Mouse (Mus musculus): ENCODE data around the gene Tm2d3.

The Tm2d3 gene

DNA sequence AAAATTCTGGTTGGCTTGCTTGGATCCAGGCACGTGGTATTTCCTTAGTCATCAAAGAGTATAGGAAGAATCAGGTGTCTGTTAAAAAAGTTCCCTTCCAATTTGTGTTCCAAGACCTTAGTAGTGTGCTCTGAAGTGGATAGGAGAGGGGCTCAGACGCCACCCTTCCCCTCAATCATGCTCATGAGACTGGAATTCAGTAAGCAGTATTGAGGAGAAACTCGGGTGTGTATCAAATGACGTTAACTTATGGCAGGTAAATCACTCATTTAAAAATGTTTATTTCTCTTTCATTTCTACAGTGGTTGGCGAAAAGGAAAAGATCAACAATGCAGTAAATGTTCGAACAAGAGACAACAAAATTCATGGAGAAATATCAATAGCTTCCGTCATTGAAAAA is at the start of gene Tm2d3:
Gene Tm2d3, plus strand, starts transcription at position 301 of the 400 bp plus-strand sequence.
- DNase-seq = no peak

- no peak for DNase-seq
These were observed 48.3 kb upstream of the Tm2d3 start for GRCm38 (mm10) chr7:65642371-65643304.

- peak; percentile 40 for DNase-seq
These were observed 47.0 kb upstream of the Tm2d3 start for GRCm38 (mm10) chr7:65643861-65644421.

DNA sequence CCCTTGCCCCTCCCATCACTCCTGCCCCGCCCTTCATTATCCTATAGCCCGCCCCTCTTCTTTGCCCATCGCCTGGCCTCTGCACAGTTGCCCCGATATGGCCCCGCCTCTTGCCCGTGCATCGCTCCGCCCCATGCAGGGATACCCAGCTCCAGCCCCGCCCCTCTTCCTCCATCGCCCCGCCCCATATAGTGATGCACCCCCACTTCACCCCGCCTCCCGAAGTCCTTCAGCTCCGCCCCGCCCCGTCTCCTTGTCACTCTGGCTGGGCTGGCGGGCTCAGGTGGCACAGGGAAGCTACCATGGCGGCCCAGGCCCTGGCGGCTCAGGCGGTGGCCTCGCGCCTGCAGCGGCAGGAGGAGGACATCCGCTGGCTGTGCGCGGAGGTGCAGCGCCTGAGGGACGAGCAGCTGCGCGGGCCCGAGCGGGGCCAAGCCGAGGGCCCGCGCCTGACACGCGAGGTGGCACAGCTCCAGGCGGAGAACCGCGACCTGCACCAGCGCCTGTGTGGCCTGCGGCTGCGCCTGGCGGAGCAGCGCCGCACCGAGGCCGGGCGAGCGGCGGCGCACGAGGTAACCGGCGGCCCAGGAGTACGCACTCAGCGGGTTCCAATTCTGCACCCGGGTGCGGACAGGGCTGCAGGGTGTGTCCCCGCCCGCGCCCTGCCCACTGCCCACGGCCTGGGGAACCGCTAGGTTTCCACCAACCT is 46.2 kb upstream of the Tm2d3 start, which contains the start of gene Tarsl2:
Gene Tarsl2, plus strand, starts transcription at position 256 of the 709 bp plus-strand sequence.
- peak; percentile 97 for DNase-seq

DNA sequence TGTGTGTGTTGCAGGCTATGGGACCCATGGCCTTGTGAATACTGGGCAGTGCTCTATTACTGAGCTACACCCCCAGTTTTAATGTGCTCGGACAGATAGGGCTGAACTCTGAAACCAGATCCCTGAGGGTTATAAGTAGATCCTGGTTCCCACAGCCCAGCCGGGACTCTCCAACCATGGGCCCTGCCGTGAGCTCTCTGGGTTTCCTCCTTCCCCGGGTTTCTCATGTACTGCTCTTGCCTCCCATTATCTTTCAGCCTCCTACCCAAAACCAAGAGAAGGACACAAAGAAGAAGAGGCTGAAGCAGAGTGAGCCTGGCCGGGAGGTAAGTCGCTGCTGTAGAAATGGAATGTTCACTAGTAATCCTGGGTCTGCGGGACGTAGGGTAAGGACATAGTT is 45.0 kb upstream of the Tm2d3 start:
- DNase-seq = no peak

DNA sequence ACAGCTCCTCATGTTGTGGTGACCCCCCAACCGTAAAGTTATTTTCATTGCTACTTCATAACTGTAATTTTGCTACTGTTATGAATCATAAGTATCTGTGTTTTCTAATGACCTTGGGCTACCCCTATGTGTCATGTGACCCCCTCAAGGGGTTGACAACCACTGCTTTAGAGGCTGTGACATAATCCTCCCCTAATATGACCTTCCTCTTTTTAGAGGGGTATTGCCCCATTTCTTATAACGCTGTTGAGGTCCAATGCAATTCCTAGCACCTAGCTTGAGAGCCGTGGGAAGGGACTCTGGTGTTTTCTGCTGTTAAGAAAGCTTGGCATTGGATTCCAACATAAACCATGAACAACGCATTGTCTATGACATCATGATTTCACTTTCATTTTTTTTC is 40.3 kb upstream of the Tm2d3 start:
- DNase-seq = no peak

- DNase-seq = no peak
These were observed 33.4 kb upstream of the Tm2d3 start for GRCm38 (mm10) chr7:65657490-65658120.

- DNase-seq = no peak
These were observed 27.7 kb upstream of the Tm2d3 start for GRCm38 (mm10) chr7:65663225-65663790.

DNA sequence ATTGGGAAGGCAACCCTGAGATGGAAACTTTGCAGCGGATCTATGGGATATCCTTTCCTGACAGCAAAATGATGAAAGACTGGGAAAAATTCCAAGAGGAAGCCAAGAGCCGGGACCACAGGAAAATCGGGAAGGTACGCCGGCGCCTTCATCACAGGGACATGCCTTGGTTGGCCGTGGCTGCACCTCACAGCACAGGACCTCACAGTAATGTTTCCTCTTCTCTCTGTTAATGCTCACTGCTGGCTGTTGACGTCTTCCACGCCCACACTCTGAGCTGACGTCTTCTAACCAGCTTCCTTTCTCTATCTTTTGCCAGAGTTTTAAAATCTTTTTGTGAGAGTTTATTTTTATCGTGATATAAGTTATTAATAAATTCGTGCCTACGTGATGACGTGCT is 27.1 kb upstream of the Tm2d3 start:
- DNase-seq = no peak

GRCm38 (mm10) chr7:65667491-65667890 is 23.5 kb upstream of the Tm2d3 start:
- DNase-seq = no peak

DNA sequence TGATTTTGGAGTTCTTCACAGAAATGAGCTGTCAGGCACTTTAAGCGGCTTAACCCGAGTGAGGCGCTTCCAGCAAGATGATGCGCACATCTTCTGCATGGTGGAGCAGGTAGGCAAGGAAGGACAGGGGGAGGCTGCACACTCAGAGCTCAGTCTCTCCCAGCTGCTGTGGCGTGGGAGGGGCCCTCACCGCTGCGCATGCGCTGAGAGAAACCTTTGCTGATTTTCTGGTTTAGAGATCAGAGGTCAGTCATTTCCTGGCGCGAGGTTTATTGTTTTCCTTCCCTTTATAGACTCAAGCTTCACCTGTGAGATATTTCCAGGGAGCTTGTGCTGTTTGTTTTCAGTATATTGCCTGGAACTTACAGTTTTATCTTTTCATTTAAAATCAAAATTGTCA is 12.9 kb upstream of the Tm2d3 start:
- no peak for DNase-seq

DNA sequence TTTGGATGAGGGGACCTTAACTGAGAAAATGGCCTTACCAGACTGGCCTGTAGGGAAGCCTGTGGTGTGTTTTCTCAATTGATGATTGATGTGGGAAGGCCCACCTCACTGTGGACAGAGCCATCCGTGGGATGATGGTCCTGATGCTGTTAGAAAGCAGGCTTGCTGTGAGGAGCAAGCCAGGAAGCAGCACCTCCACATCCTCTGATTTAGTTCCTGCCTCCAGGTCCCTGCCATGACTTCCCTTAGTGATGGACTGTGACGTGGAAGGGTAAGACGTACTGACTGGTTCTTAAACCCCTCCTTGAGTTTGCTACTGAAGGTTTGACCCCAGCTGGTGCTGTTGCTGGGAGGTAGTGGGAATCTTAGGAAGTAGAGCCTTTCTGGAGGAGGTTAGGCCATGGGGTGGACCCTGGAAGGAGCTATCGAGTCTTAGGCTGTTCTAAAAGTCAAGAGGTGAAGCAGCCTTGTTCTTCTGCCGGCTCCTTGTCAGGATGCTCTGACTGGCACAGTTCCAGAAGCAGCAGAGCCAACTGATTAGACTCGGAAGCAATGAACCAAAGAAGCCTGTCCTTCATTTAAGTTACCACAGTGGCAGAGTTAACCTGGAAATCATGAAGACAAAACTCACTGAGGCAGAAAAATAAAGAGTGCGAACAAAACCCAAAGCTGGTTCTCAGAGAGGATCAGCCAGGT is 11.9 kb upstream of the Tm2d3 start:
- DNase-seq = no peak

DNA sequence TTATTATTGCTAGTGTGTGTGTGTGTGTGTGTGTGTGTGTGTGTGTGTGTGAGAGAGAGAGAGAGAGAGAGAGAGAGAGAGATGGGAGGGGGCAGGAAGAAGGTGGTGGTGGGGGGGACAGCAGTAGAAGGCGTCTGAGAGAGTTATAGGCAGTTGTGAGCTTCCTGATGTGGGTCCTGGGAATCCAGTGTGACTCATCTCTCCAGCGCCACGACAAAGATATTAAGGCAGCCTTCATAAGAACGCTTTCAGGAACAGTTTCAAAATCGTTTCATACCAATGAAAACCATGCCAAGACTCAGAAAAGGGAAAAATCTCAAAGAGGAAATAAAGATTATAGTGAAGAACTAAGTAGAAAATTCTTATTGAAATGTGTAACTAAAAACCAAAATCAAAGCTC is 9.8 kb upstream of the Tm2d3 start:
- DNase-seq = no peak

- no peak for DNase-seq
These were observed 6.6 kb upstream of the Tm2d3 start for GRCm38 (mm10) chr7:65684256-65684835.

- DNase-seq = no peak
These were observed 4.3 kb upstream of the Tm2d3 start for GRCm38 (mm10) chr7:65686664-65687063.

GRCm38 (mm10) chr7:65691929-65692605 is 1.1 kb downstream of the Tm2d3 start:
- DNase-seq = no peak

DNA sequence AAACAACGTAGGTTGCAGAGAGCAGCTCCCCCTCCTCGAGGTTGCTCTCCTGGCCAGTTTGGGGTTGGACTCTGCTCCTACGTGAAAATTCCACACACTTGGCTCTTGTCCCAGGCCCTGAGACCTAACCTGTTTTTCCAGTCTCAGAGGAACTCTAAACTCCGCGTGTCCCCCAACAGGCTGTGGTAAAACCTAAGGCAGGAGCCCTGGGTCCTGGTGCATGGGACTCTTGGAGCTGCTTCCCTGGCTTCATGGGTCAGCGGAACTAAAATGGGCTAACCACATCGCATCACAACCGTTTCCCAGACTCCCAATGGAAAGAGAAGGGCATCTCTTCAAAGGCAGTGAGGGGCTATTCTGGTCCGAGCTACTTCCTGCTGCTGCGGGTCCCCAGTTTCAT is 1.9 kb downstream of the Tm2d3 start:
- peak; percentile 67 for DNase-seq

DNA sequence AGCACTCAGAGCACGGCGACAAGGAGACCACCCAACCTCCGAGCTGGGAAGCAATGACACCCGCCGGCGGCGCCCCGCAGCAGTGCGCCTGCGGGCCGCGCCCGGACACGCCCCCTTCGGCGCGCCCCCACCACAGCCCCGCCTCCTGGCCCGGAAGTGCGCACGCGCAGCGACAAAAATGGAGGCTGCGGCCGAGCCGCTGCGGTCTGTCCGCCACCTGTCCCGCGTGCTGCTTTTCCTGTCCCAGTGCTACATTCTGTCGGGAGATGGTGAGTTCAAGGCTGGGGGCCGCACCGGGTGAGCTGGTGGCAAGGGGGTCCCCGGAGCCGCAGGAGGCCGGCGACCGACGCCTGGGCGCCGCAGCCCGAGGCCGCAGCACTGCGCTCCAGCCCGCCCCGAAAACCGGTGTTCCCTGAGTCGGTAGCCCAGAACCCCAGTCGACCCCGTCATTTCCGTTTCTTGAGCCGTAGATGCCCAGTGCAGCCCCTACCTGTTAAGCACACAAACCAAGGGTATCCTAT is 2.4 kb downstream of the Tm2d3 start:
- peak; percentile 92 for DNase-seq

GRCm38 (mm10) chr7:65696450-65696849 is 5.5 kb downstream of the Tm2d3 start:
- DNase-seq = no peak

DNA sequence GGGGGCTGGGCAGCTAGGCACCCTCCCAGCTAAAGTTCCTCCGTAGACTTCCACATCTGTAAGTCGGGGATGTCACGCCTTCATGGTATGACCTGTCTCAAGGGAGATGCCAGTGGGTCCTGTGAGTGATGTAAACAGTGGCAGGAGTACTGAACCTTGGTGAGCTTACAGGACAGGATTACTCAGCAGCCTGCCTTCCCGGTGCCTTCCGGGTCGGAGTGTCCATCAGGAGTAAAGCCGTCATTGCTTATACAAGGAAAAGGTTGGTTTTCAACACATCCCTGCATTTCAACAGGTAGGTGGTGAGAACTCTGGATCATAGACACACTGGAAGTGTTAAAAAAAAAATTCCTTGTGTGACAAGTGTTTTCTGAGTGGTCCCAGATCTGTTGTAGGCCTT is 11.1 kb downstream of the Tm2d3 start:
- no peak for DNase-seq

DNA sequence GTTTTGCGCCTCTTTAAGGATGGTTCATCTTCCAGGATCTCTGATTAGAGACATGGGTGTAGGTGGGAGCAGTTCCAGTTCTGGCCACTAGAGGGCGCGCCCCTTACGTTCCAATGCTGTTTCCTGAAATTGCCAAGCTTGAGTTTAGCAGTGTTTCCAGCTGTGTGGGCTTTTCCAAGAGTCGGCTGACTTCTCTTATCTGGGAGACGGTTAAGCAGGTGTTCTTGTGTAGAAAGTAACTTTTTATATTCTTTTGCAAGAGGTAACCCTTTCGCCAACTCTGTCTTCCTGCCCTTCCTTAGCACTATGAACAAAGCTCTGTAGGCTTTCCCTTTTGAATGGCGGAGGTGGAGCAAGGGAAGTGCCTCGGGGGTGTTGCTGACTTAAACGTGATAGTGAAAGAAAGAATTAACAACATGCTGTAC is 13.9 kb downstream of the Tm2d3 start:
- peak; percentile 82 for DNase-seq
